Comparison of ENCODE assay signal across 9 mouse cellular contexts in the genomic region with DNA sequence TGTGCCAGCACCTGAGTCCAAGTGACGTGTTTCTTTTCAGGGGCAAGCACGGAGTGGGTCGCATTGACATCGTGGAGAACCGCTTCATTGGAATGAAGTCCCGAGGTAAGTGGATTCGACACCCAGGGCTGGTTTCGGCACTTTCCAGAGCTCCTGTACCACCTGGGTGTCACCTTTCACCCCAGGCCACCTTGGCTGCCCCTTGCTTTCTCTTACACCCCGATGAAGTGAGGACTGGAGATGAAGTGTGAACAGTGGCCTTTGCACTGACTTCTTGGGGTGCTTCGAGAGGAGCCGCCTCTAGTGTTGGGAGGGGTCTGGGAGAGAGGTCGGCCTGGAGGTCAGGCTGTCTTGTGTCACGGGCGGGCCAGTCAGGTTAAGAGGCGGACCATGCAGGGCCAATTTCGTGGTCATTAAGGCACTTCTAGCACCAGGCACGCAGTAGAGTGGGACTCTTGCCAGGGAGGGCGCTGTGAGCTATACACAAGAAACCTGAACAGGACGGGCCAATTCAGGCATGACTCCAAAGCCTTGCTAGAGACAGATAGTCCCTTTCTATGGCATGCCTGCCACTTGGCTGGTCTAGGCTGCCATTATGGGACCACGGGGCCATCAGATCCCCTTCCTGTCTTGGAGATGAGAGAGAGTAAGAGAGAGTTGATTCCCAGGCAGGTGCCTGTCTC. TPM values are rescaled to one million over a fixed set of nuclear protein-coding genes. Genes with fewer than 3 reads are reported as not detected.
A peak's percentile ranks its signal among the peaks of the same experiment; 100 is the strongest.
DNase-seq lines count a peak whose midpoint lies in the region; ATAC-seq and TF ChIP-seq lines count a peak whose summit lies in the region.
"Had no signal": no experiment of that assay in that cellular context is flagged by ENCODE, and none has a peak within 500 bp of the region (broad histone marks: within the 10 kb centered on the region; RNA-seq: fewer than 3 reads in every experiment).

No protein-coding gene starts in this region.

- TF ChIP-seq CTCF in kidney, postnatal 0 days (IDR thresholded peaks at IDR 0.05; ENCODE audit: low read depth) = peak; percentile 54
- TF ChIP-seq CTCF in heart, adult 2 months (IDR thresholded peaks at IDR 0.05) = no peak

- intact Hi-C loops in heart, adult 2 months (cut with DNase I) = no loop called here

- no peak overlapping the region for H3K9ac ChIP-seq in limb, embryonic 11.5 days (ENCODE audit: low read length)
- no peak overlapping the region for H3K9ac ChIP-seq in kidney, postnatal 0 days (ENCODE audit: low read depth, low read length)
- no peak overlapping the region for H3K9ac ChIP-seq in heart, adult 2 months (ENCODE audit: low read depth, low read length)
- H3K9ac ChIP-seq: liver, embryonic 14.5 days had no signal

- H3K79me2 ChIP-seq in heart, adult 2 months (replicated peaks; ENCODE audit: control insufficient read depth, insufficient read depth, low read length) = no peaks in the 10 kb centered on the region

- H3K9me3 ChIP-seq in limb, embryonic 11.5 days (ENCODE audit: control insufficient read depth, low read length) = no peaks in the 10 kb centered on the region
- H3K9me3 ChIP-seq in limb, embryonic 10.5 days (replicated peaks) = no peaks in the 10 kb centered on the region
- no peaks in the 10 kb centered on the region for H3K9me3 ChIP-seq in kidney, postnatal 0 days (replicated peaks; ENCODE audit: low read length)

- H3K36me3 ChIP-seq in limb, embryonic 11.5 days (ENCODE audit: control insufficient read depth, insufficient read depth, low read length) = no peaks in the 10 kb centered on the region
- no peaks in the 10 kb centered on the region for H3K36me3 ChIP-seq in limb, embryonic 10.5 days
- no peaks in the 10 kb centered on the region for H3K36me3 ChIP-seq in kidney, postnatal 0 days (ENCODE audit: insufficient read depth, low read length)
- H3K36me3 ChIP-seq in heart, adult 2 months (ENCODE audit: control insufficient read depth, insufficient read depth, low read length) = no peaks in the 10 kb centered on the region

- H3K4me3 ChIP-seq in limb, embryonic 11.5 days (ENCODE audit: low read depth, low read length) = no peak overlapping the region
- H3K4me3 ChIP-seq in limb, embryonic 10.5 days = no peak overlapping the region
- H3K4me3 ChIP-seq in kidney, postnatal 0 days (replicated peaks; ENCODE audit: low read depth, low read length) = no peak overlapping the region
- no peak overlapping the region for H3K4me3 ChIP-seq in heart, adult 2 months

- peaks cover 22% of the 10 kb centered on the region for H3K4me1 ChIP-seq in limb, embryonic 11.5 days (ENCODE audit: control insufficient read depth, insufficient read depth, low read length)
- H3K4me1 ChIP-seq in limb, embryonic 10.5 days = peaks cover 87% of the 10 kb centered on the region
- H3K4me1 ChIP-seq in kidney, postnatal 0 days (replicated peaks; ENCODE audit: insufficient read depth, low read length) = 0 out of 2 replicates have a peak, but pooled peaks cover 4% of the 10 kb centered on the region
- H3K4me1 ChIP-seq in heart, adult 2 months (ENCODE audit: control insufficient read depth, insufficient read depth, low read length) = no peaks in the 10 kb centered on the region

- DNase-seq in adrenal gland, postnatal 10 days = peak; percentile 46
- no peak for DNase-seq in adrenal gland, adult 8-10 months
- DNase-seq in limb, embryonic 11.5 days (ENCODE audit: low spot score) = peak; percentile 48
- DNase-seq in limb, embryonic 10.5 days (ENCODE audit: low spot score) = no peak
- DNase-seq in cerebellum, adult 9-10 months = peak; percentile 53
- peak; percentile 55 for DNase-seq in kidney, postnatal 0 days (ENCODE audit: low spot score)
- no peak for DNase-seq in heart, adult 2 months
- DNase-seq in urinary bladder, postnatal 10 days (ENCODE audit: low spot score) = no peak

- H3K4me2 ChIP-seq in limb, embryonic 11.5 days (ENCODE audit: low read depth, severe bottlenecking) = no peak overlapping the region
- H3K4me2 ChIP-seq in kidney, postnatal 0 days (ENCODE audit: low read length) = no peak overlapping the region

- 44% methylated on average over 20 of the region's 20 CpGs for WGBS in limb, embryonic 11.5 days
- 47% methylated on average over 20 of the region's 20 CpGs for WGBS in limb, embryonic 10.5 days
- 47% methylated on average over 20 of the region's 20 CpGs for WGBS in kidney, postnatal 0 days
- 76% methylated on average over 20 of the region's 20 CpGs for WGBS in heart, adult 2 months

- ATAC-seq in limb, embryonic 11.5 days (ENCODE audit: insufficient number of reproducible peaks, low FRiP score, low TSS enrichment, low read depth) = no peak
- ATAC-seq in kidney, postnatal 0 days (replicated peaks; ENCODE audit: low FRiP score, low read depth) = 0 out of 2 replicates have a peak, but pooled peaks have one; percentile 21

- TF ChIP-seq EP300 in heart, adult 2 months (IDR thresholded peaks at IDR 0.05; ENCODE audit: insufficient read depth, low read depth, low read length) = no peak

- H3K27me3 ChIP-seq in limb, embryonic 11.5 days (ENCODE audit: control insufficient read depth, insufficient read depth, low read length) = no peaks in the 10 kb centered on the region
- peaks cover 89% of the 10 kb centered on the region for H3K27me3 ChIP-seq in limb, embryonic 10.5 days (ENCODE audit: low read depth, poor library complexity, severe bottlenecking)
- H3K27me3 ChIP-seq in kidney, postnatal 0 days (ENCODE audit: insufficient read depth, low read length) = no peaks in the 10 kb centered on the region
- no peaks in the 10 kb centered on the region for H3K27me3 ChIP-seq in heart, adult 2 months (ENCODE audit: control insufficient read depth, insufficient read depth, low read length)

- no peak overlapping the region for H3K27ac ChIP-seq in limb, embryonic 11.5 days (replicated peaks; ENCODE audit: low read depth, low read length)
- no peak overlapping the region for H3K27ac ChIP-seq in limb, embryonic 10.5 days
- no peak overlapping the region for H3K27ac ChIP-seq in kidney, postnatal 0 days
- H3K27ac ChIP-seq in heart, adult 2 months = no peak overlapping the region
- H3K27ac ChIP-seq: liver, embryonic 14.5 days had no signal

- TF ChIP-seq POLR2A in heart, adult 2 months (IDR thresholded peaks at IDR 0.05; ENCODE audit: insufficient read depth, low read depth, low read length) = no peak

RNA-seq across cellular contexts. Expression of a gene that starts 31.6 kb away (rescaled TPM):
- total RNA-seq in adrenal gland, postnatal 10 days (2021) = 100 to 1,000 TPM in 1 of 2 experiments, 10 to 100 TPM in 1; 61.2 to 175 TPM
- 10 to 100 TPM; 23.3 to 46.1 (median 34.9) TPM for total RNA-seq in adrenal gland, adult 8-10 months (2022)
- polyA plus RNA-seq in limb, embryonic 11.5 days (2014; fragmentation: Nextera tagmentation; extraction: Ambion mirVana) = 5.5 and 5.8 TPM in 2 replicates
- 6.1 and 6.8 TPM in 2 replicates for polyA plus RNA-seq in limb, embryonic 10.5 days (2016; fragmentation: Nextera tagmentation; extraction: Ambion mirVana)
- polyA plus RNA-seq in kidney, postnatal 0 days (2015; fragmentation: Nextera tagmentation; extraction: Ambion mirVana) = 319 and 427 TPM in 2 replicates
- 1 to 10 TPM; 5.4 to 6.5 TPM for total RNA-seq in heart, adult 2 months (2021)
- 4.9 and 7.0 TPM in 2 replicates for polyA plus RNA-seq in heart, adult 2 months (2012; rRNA removed)

Comparison
In these comparisons a context has a peak if more than half of its experiments do, and no peak if none do; other contexts are left out.
1. DNase-seq: peak in adrenal gland, postnatal 10 days (single experiment), limb, embryonic 11.5 days (single experiment), cerebellum, adult 9-10 months (single experiment) and kidney, postnatal 0 days (single experiment); none in adrenal gland, adult 8-10 months (single experiment), limb, embryonic 10.5 days (single experiment), heart, adult 2 months (0 of 2) and urinary bladder, postnatal 10 days (single experiment).
2. RNA of a gene that starts 31.6 kb away (polyA plus RNA-seq): 319 to 427 TPM in kidney, postnatal 0 days; 6.1 to 6.8 TPM in limb, embryonic 10.5 days, 5.5 to 5.8 TPM in limb, embryonic 11.5 days and 4.9 to 7.0 TPM in heart, adult 2 months; every median in the first group is over 10 times any median in the second.